Mouse (Mus musculus) brain, embryonic 18.5 days (tissue): Measurements from ENCODE around the gene Ranbp3l.
"Not testable (repeated sequence)": the region's sequence is repeated elsewhere in the genome, so short reads cannot be mapped to it uniquely, and the experiment has no call there.

Source experiments
- DNase-seq: peaks from one replicate; pipeline ENCODE4 v3.0.0-alpha.2; 2012; ENCODE audit warnings: low read depth, low spot score

Ranbp3l gene

GRCm38 (mm10) chr15:8967573-8968228, at the start of gene Ranbp3l:
Gene Ranbp3l (plus strand): TSS chr15:8967949.
- DNase-seq = no peak

- no peak for DNase-seq
These were observed 37.7 kb upstream of the Ranbp3l start for GRCm38 (mm10) chr15:8930061-8930460.

- DNase-seq = no peak
These were observed 30.8 kb upstream of the Ranbp3l start for GRCm38 (mm10) chr15:8936911-8937310.

- DNase-seq = no peak
These were observed 26.9 kb upstream of the Ranbp3l start for GRCm38 (mm10) chr15:8940861-8941260.

GRCm38 (mm10) chr15:8950856-8951255, 16.9 kb upstream of the Ranbp3l start:
- DNase-seq = no peak

- DNase-seq = no peak
These were observed 4.4 kb upstream of the Ranbp3l start for GRCm38 (mm10) chr15:8963323-8963722.

GRCm38 (mm10) chr15:8968229-8968595, 463 bp downstream of the Ranbp3l start:
- no peak for DNase-seq

- no peak for DNase-seq
These were observed 1.4 kb downstream of the Ranbp3l start for GRCm38 (mm10) chr15:8969061-8969635.

GRCm38 (mm10) chr15:8991211-8991610, 23.5 kb downstream of the Ranbp3l start:
- no peak for DNase-seq

GRCm38 (mm10) chr15:8991859-8992838, 24.4 kb downstream of the Ranbp3l start:
- DNase-seq = no peak

- DNase-seq = no peak
These were observed 27.0 kb downstream of the Ranbp3l start for GRCm38 (mm10) chr15:8994608-8995277.

- DNase-seq = no peak
These were observed 27.7 kb downstream of the Ranbp3l start for GRCm38 (mm10) chr15:8995490-8995889.

- no peak for DNase-seq
These were observed 35.0 kb downstream of the Ranbp3l start for GRCm38 (mm10) chr15:9002762-9003161.

GRCm38 (mm10) chr15:9009196-9009595, 41.4 kb downstream of the Ranbp3l start:
- no peak for DNase-seq

GRCm38 (mm10) chr15:9014541-9014940, 46.8 kb downstream of the Ranbp3l start:
- no peak for DNase-seq

- not testable (repeated sequence) for DNase-seq
These were observed 47.7 kb downstream of the Ranbp3l start for GRCm38 (mm10) chr15:9015496-9015895.

GRCm38 (mm10) chr15:9055704-9056103, 88.0 kb downstream of the Ranbp3l start:
- DNase-seq = no peak

- DNase-seq = no peak
These were observed 92.1 kb downstream of the Ranbp3l start for GRCm38 (mm10) chr15:9059856-9060255.

- DNase-seq = no peak
These were observed 93.6 kb downstream of the Ranbp3l start for GRCm38 (mm10) chr15:9061150-9061882.

GRCm38 (mm10) chr15:9068881-9069280, 101.1 kb downstream of the Ranbp3l start:
- no peak for DNase-seq

- no peak for DNase-seq
These were observed 102.6 kb downstream of the Ranbp3l start for GRCm38 (mm10) chr15:9070353-9070752.
